Mouse (Mus musculus): Measurements from ENCODE around the gene Slc22a15. TPM values are rescaled to one million over a fixed set of nuclear protein-coding genes. Genes with fewer than 3 reads are reported as not detected.

Gene Slc22a15
- total RNA-seq, 2 experiments from 2014 or later = 8.6 to 9.8 TPM

GRCm38 (mm10) chr3:101918526-101918925 is 5.7 kb downstream of the Slc22a15 start:
- no peak for DNase-seq (ENCODE audit: extremely low spot score in 1 of 2, low spot score in 1 of 2)

GRCm38 (mm10) chr3:101917665-101918064 is 6.6 kb downstream of the Slc22a15 start:
- DNase-seq (ENCODE audit: extremely low spot score in 1 of 2, low spot score in 1 of 2) = no peak

- no peak for DNase-seq (ENCODE audit: extremely low spot score in 1 of 2, low spot score in 1 of 2)
These were observed 7.7 kb downstream of the Slc22a15 start for GRCm38 (mm10) chr3:101916525-101916924.

GRCm38 (mm10) chr3:101915048-101915801 is 9.0 kb downstream of the Slc22a15 start:
- DNase-seq (ENCODE audit: extremely low spot score in 1 of 2, low spot score in 1 of 2) = no peak

- DNase-seq (ENCODE audit: extremely low spot score in 1 of 2, low spot score in 1 of 2) = no peak
These were observed 10.0 kb downstream of the Slc22a15 start for GRCm38 (mm10) chr3:101914266-101914665.

GRCm38 (mm10) chr3:101912041-101912440 is 12.2 kb downstream of the Slc22a15 start:
- no peak for DNase-seq (ENCODE audit: extremely low spot score in 1 of 2, low spot score in 1 of 2)

- DNase-seq (ENCODE audit: extremely low spot score in 1 of 2, low spot score in 1 of 2) = no peak
These were observed 17.2 kb downstream of the Slc22a15 start for GRCm38 (mm10) chr3:101907049-101907448.

- DNase-seq (ENCODE audit: extremely low spot score in 1 of 2, low spot score in 1 of 2) = no peak
These were observed 19.5 kb downstream of the Slc22a15 start for GRCm38 (mm10) chr3:101904776-101905175.

- no peak for DNase-seq (ENCODE audit: extremely low spot score in 1 of 2, low spot score in 1 of 2)
These were observed 21.2 kb downstream of the Slc22a15 start for GRCm38 (mm10) chr3:101903091-101903490.

GRCm38 (mm10) chr3:101902344-101902743 is 21.9 kb downstream of the Slc22a15 start:
- DNase-seq (ENCODE audit: extremely low spot score in 1 of 2, low spot score in 1 of 2) = no peak

- no peak for DNase-seq (ENCODE audit: extremely low spot score in 1 of 2, low spot score in 1 of 2)
These were observed 26.8 kb downstream of the Slc22a15 start for GRCm38 (mm10) chr3:101897377-101897974.

GRCm38 (mm10) chr3:101896893-101897292 is 27.4 kb downstream of the Slc22a15 start:
- peak; percentile 40 to 59 for DNase-seq (ENCODE audit: extremely low spot score in 1 of 2, low spot score in 1 of 2)

GRCm38 (mm10) chr3:101895376-101895910 is 28.8 kb downstream of the Slc22a15 start:
- no peak for DNase-seq (ENCODE audit: extremely low spot score in 1 of 2, low spot score in 1 of 2)

GRCm38 (mm10) chr3:101885591-101885990 is 38.7 kb downstream of the Slc22a15 start:
- no peak for DNase-seq (ENCODE audit: extremely low spot score in 1 of 2, low spot score in 1 of 2)

- DNase-seq (ENCODE audit: extremely low spot score in 1 of 2, low spot score in 1 of 2) = no peak
These were observed 39.2 kb downstream of the Slc22a15 start for GRCm38 (mm10) chr3:101885041-101885440.

GRCm38 (mm10) chr3:101883902-101884301 is 40.4 kb downstream of the Slc22a15 start:
- no peak for DNase-seq (ENCODE audit: extremely low spot score in 1 of 2, low spot score in 1 of 2)

- no peak for DNase-seq (ENCODE audit: extremely low spot score in 1 of 2, low spot score in 1 of 2)
These were observed 42.5 kb downstream of the Slc22a15 start for GRCm38 (mm10) chr3:101881721-101882120.

- DNase-seq (ENCODE audit: extremely low spot score in 1 of 2, low spot score in 1 of 2) = no peak
These were observed 43.4 kb downstream of the Slc22a15 start for GRCm38 (mm10) chr3:101880818-101881217.

GRCm38 (mm10) chr3:101878136-101878535 is 46.1 kb downstream of the Slc22a15 start:
- DNase-seq (ENCODE audit: extremely low spot score in 1 of 2, low spot score in 1 of 2) = no peak

GRCm38 (mm10) chr3:101876459-101877285 is 47.6 kb downstream of the Slc22a15 start:
- DNase-seq (ENCODE audit: extremely low spot score in 1 of 2, low spot score in 1 of 2) = no peak

Measured in layer of hippocampus, postnatal 25 days (tissue).